Mouse (Mus musculus) forebrain, embryonic 14.5 days (tissue): ENCODE data around the gene Daw1. TPM values are rescaled to one million over a fixed set of nuclear protein-coding genes. Genes with fewer than 3 reads are reported as not detected.
A peak's percentile ranks its signal among the peaks of the same experiment; 100 is the strongest.

Experiments used
- ATAC-seq: fragments of 200-750 bp; cut with Nextera tagmentation; 2 replicates; pipeline ENCODE4 v1.8.0; 2017; ENCODE audit warnings: mild to moderate bottlenecking, moderate library complexity
- DNase-seq: peaks from one replicate; pipeline ENCODE4 v3.0.0-alpha.2; 2015; ENCODE audit warnings: low spot score
- H3K27ac ChIP-seq: fragments of 300-500 bp; sonication (generic); 2 replicates; pipeline ENCODE4 v1.5.1; 2014; ENCODE audit warnings: low read depth, mild to moderate bottlenecking, control low read depth, low read length, moderate library complexity
- H3K27me3 ChIP-seq: fragments of 300-500 bp; sonication (generic); replicated peaks from 2 replicates; pipeline ENCODE4 v1.6.1; 2014; ENCODE audit warnings: low read length, control low read depth, mixed read lengths; ENCODE audit not compliant: control insufficient read depth, insufficient read depth
- H3K36me3 ChIP-seq: fragments of 300-500 bp; sonication (generic); 2 replicates; pipeline ENCODE4 v1.6.1; 2014; ENCODE audit warnings: low read length, control low read depth; ENCODE audit not compliant: control insufficient read depth, insufficient read depth
- H3K4me1 ChIP-seq: fragments of 300-500 bp; sonication (generic); 2 replicates; pipeline ENCODE4 v1.6.1; 2014; ENCODE audit warnings: antibody characterized with exemption, low read length, control low read depth; ENCODE audit not compliant: control insufficient read depth, insufficient read depth
- H3K4me2 ChIP-seq: fragments of 300-500 bp; sonication (generic); 2 replicates; pipeline ENCODE4 v1.6.1; 2014; ENCODE audit warnings: mild to moderate bottlenecking, control low read depth, low read length
- H3K4me3 ChIP-seq: fragments of 300-500 bp; sonication (generic); 2 replicates; pipeline ENCODE4 v1.5.1; 2014; ENCODE audit warnings: low read depth, low read length, control low read depth
- H3K9ac ChIP-seq: fragments of 300-500 bp; sonication (generic); 2 replicates; pipeline ENCODE4 v1.6.1; 2014; ENCODE audit warnings: mild to moderate bottlenecking, low read length, control low read depth, moderate library complexity
- H3K9me3 ChIP-seq: fragments of 300-500 bp; sonication (generic); replicated peaks from 2 replicates; pipeline ENCODE4 v1.6.1; 2016; ENCODE audit warnings: low read length, control low read depth, mixed read lengths; ENCODE audit not compliant: control insufficient read depth
- WGBS: fragments of 180-500 bp; shearing (Covaris S2); extraction: QIAGEN DNeasy Blood & Tissue Kit; methylation state at CpG from one replicate; pipeline ENCODE4 v1.1.7; 2014; 5-methylcytosine and 5-hydroxymethylcytosine counted together
- polyA plus RNA-seq: library from polyadenylated mRNA; unstranded; fragments of >200 nt; fragmentation: Nextera tagmentation; extraction: Ambion mirVana; gene quantifications from 2 replicates; pipeline ENCODE4 v1.2.1, GENCODE M21; 2014

The Daw1 gene
- 0.51 and 0.80 TPM in 2 replicates for polyA plus RNA-seq

DNA sequence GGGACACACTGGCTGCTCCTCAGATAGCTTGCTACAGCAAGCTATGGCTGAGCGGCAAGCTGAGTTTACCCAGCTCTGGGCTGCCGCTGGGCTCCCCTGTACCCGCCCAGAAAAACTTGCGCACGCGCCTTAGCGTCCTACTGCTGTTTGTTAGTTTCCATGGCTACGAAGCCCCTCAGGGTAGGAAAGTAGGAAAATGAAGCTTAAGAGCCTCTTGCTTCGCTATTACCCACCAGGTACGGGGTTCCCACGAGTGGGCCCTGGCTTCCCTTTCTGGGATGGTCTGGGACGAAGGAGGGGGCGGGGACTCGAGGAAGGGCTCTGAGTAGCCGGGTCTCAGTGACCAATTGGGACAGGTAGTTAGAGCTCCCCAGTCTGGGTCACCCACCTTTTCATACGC is at the start of gene Daw1:
Gene Daw1 (plus strand): TSS at position 150 of the 400 bp plus-strand sequence.
- H3K9ac ChIP-seq = peak within 1 kb of the TSS; percentile 49
- ATAC-seq = peak; percentile 99
- no peaks in the 10 kb centered on the region for H3K9me3 ChIP-seq
- H3K4me1 ChIP-seq = no peaks in the 10 kb centered on the region
- peak; percentile 96 for DNase-seq
- WGBS = 0% methylated on average over 16 of the region's 16 CpGs
- peak within 1 kb of the TSS; percentile 42 for H3K4me3 ChIP-seq
- no peaks in the 10 kb centered on the region for H3K36me3 ChIP-seq
- H3K4me2 ChIP-seq = peak within 1 kb of the TSS; percentile 68
- H3K27ac ChIP-seq = no peak within 1 kb of the TSS
- no peaks in the 10 kb centered on the region for H3K27me3 ChIP-seq

DNA sequence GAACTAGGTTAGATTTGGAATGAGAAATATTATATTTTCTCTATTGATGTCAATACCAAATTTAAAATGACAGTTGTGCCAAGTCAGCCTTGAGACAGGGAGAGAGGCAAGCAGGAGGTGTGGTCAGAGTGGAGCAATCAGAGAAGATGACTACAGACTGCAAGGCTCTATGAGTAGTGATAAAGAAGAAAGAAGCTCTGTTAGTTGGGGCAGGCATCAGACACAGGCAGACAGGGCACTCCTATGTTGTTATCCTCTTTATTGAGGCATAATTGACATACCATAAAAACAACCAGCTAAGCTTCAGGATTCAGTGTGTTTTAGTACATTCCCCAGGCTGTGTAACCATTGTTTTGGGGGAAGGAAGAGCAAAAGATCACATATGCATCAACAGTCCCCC is 48.6 kb upstream of the Daw1 start:
- ATAC-seq (no peak), DNase-seq (no peak)
- Histone ChIP-seq H3K9me3 (no peaks in the 10 kb centered on the region), H3K36me3 (no peaks in the 10 kb centered on the region), H3K4me3 (no peak overlapping the region), H3K27me3 (no peaks in the 10 kb centered on the region), H3K4me1 (no peaks in the 10 kb centered on the region), H3K9ac (no peak overlapping the region), H3K27ac (no peak overlapping the region), H3K4me2 (no peak overlapping the region)

DNA sequence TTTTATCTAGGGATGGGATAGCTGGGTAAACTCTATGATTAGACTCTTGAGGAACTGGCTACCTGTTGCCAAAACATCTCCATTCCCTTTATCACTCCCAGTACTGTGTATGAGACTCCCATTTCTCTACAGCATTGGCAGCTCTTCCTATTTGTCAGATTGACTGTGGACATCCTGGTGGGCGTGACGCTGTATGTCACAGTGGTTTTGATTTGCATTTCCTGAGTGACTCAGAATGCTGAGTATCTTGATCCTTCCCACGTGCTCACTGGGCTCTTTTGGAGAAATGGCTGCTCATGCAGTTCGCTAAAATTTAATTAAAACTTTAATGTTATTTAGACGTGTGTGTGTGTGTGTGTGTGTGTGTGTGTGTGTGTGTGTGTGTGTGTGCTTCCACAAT is 47.8 kb upstream of the Daw1 start:
- no peaks in the 10 kb centered on the region for H3K36me3 ChIP-seq
- H3K4me3 ChIP-seq = no peak overlapping the region
- no peak overlapping the region for H3K4me2 ChIP-seq
- H3K9me3 ChIP-seq = no peaks in the 10 kb centered on the region
- no peak for DNase-seq
- H3K4me1 ChIP-seq = no peaks in the 10 kb centered on the region
- WGBS = 80% methylated on average over 5 of the region's 5 CpGs
- no peak overlapping the region for H3K27ac ChIP-seq
- H3K27me3 ChIP-seq = no peaks in the 10 kb centered on the region
- no peak overlapping the region for H3K9ac ChIP-seq
- no peak for ATAC-seq

DNA sequence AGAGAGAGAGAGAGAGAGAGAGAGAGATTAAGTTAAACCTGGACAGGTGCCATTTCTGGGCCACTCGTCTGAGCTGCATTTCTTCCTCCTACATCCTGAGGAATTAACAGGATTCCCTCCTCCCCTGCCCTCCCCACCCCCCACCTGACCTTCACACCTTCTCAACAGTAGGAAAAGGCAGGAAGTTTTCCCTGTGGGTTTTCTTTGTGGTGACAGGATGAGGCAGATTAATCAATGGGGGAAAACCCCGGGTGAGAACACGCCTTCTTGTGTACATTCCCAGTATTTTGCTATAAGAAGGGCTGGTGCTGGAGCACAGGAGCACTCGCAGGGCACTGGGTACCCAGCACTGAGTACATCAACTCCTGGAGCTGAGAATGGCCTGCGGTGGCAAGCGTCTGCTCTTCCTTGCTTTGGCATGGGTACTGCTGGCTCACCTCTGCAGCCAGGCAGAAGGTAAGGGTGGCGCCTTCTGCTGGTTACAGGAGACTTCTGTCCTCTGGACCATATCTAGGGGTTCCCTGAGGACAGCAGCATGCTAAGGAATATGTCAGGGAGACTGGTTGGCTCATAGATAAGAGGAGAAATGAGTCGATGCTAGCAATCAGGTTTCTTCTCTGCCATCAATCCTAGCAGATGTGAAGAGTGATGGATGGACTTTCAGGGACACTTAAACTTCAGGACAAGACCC is 43.0 kb upstream of the Daw1 start, which contains the start of gene Ccl20:
Gene Ccl20 (plus strand): TSS at position 320 of the 691 bp plus-strand sequence.
- Histone ChIP-seq H3K27ac (no peak within 1 kb of the TSS), H3K4me2 (no peak within 1 kb of the TSS), H3K9me3 (no peaks in the 10 kb centered on the region), H3K9ac (no peak within 1 kb of the TSS), H3K27me3 (no peaks in the 10 kb centered on the region), H3K4me1 (no peaks in the 10 kb centered on the region), H3K4me3 (no peak within 1 kb of the TSS), H3K36me3 (no peaks in the 10 kb centered on the region)
- ATAC-seq (no peak), DNase-seq (no peak)
- WGBS = 51% methylated on average over 8 of the region's 8 CpGs

DNA sequence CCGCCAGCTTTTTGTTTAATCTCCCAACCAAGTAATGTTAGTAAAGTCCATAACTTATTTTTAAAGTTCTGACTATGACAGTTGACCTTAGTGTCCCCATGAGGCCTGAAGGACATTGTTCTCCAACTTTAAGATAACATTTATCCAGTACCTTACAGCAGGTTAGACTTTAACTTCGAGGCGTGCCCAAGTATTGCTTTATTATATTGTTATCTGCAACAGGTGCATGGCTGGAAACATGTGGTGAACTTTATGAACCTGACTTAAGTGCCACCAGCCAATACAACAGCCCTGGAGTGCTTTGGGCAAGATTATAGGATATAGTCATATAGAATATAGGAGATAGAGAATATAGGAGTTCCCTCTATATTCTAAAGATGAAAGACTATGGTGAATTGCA is 42.3 kb upstream of the Daw1 start:
- 95% methylated on average over 3 of the region's 3 CpGs for WGBS
- DNase-seq = no peak
- H3K4me1 ChIP-seq = no peaks in the 10 kb centered on the region

DNA sequence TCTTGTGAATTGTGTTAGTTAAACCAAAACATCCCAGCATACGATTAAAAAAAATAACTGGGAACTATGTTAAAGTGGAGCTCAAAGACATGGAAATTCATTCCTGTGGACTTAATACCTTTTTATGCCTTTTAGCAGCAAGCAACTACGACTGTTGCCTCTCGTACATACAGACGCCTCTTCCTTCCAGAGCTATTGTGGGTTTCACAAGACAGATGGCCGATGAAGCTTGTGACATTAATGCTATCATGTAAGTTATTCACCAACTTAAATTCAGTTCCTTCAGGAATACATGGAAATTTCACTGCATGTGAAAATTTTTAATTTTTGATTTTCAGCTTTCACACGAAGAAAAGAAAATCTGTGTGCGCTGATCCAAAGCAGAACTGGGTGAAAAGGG is 41.9 kb upstream of the Daw1 start:
- H3K4me1 ChIP-seq = no peaks in the 10 kb centered on the region

More for the DNA sequence above, 42.3 kb upstream of the Daw1 start:
- Histone ChIP-seq H3K4me2 (no peak overlapping the region), H3K36me3 (no peaks in the 10 kb centered on the region), H3K9ac (no peak overlapping the region), H3K9me3 (no peaks in the 10 kb centered on the region), H3K27me3 (no peaks in the 10 kb centered on the region), H3K4me3 (no peak overlapping the region), H3K27ac (no peak overlapping the region)
- no peak for ATAC-seq

DNA sequence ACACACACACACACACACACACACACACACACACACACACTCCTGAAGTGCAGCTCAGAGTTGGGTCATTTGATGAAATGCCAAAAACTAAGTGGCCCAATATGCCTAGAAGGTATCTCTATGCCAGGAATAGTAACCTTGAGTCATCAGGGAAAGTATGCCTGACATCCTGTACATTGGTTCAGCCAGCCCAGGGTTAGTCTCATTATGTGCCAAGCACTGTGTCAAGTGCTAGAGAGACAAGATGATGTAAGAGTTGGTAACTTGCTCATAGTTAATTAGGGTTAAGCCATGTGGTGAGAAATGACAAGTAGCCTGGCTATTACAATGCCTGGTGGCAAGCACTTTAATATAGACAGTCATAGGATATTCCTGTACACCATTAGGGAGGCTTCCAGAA is 39.6 kb upstream of the Daw1 start:
- H3K9me3 ChIP-seq = no peaks in the 10 kb centered on the region
- ATAC-seq (no peak), DNase-seq (no peak)
- no peaks in the 10 kb centered on the region for H3K27me3 ChIP-seq
- H3K4me2 ChIP-seq = no peak overlapping the region
- H3K36me3 ChIP-seq = no peaks in the 10 kb centered on the region
- H3K4me3 ChIP-seq = no peak overlapping the region
- H3K9ac ChIP-seq = no peak overlapping the region
- no peaks in the 10 kb centered on the region for H3K4me1 ChIP-seq
- H3K27ac ChIP-seq = no peak overlapping the region

More for the DNA sequence above, 41.9 kb upstream of the Daw1 start:
- ATAC-seq (no peak), DNase-seq (no peak)
- WGBS = 86% methylated on average over 7 of the region's 7 CpGs
- Histone ChIP-seq H3K27ac (no peak overlapping the region), H3K4me2 (no peak overlapping the region), H3K36me3 (no peaks in the 10 kb centered on the region), H3K27me3 (no peaks in the 10 kb centered on the region), H3K9me3 (no peaks in the 10 kb centered on the region), H3K4me3 (no peak overlapping the region), H3K9ac (no peak overlapping the region)

DNA sequence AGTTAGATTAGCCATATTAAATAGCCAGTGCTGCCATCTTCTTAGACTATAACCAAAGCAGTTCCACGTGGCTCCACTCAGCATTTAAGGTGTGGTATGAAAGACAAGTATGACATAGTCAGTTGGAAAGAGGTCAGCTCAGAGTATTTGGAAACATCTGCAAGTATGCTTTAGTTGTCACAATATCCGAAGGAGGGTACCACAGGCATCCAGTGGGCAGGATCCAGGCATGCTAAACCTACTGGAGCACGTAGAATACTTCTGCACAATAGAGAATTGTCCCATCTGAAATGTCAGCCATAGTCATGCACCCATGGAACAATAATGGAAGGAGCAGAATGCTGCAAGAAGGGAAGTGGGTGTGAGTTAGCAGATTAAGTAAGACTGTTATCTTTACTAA is 39.2 kb upstream of the Daw1 start:
- Histone ChIP-seq H3K4me2 (no peak overlapping the region), H3K9ac (no peak overlapping the region), H3K9me3 (no peaks in the 10 kb centered on the region), H3K4me1 (no peaks in the 10 kb centered on the region), H3K36me3 (no peaks in the 10 kb centered on the region), H3K27ac (no peak overlapping the region), H3K4me3 (no peak overlapping the region), H3K27me3 (no peaks in the 10 kb centered on the region)
- no peak for DNase-seq
- WGBS = 85% methylated on average over 3 of the region's 3 CpGs
- no peak for ATAC-seq

DNA sequence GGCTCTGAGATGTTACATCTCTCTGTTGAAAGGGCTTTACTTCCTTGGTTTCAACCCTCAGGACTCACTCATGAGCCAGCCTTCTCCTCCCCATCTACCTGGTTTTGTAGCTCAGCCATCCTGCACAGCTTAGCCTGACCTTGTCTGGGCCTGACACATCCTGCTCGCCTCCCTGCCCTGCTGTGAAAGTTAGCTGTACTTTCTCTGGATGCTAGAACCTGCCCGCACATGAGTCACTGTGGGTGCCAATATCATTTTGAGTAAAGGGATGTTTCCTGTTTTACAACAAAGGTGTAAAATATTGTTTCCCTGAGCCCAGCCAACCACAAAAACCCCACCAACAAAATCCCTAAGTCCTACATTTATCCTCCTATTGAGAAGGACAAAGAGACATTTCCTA is 36.4 kb upstream of the Daw1 start:
- no peak overlapping the region for H3K9ac ChIP-seq
- H3K4me2 ChIP-seq = no peak overlapping the region
- no peak for ATAC-seq
- H3K36me3 ChIP-seq = no peaks in the 10 kb centered on the region
- WGBS = 94% methylated on average over 2 of the region's 2 CpGs
- no peak overlapping the region for H3K27ac ChIP-seq
- no peaks in the 10 kb centered on the region for H3K9me3 ChIP-seq
- no peak for DNase-seq
- H3K4me3 ChIP-seq = no peak overlapping the region
- H3K4me1 ChIP-seq = no peaks in the 10 kb centered on the region
- no peaks in the 10 kb centered on the region for H3K27me3 ChIP-seq
